ENCODE assay signal across 16 mouse cellular contexts in genomic region chr14:51017256-51017655, GRCm38 (mm10). TPM values are rescaled to one million over a fixed set of nuclear protein-coding genes. Genes with fewer than 3 reads are reported as not detected.
DNase-seq lines count a peak whose midpoint lies in the region; ATAC-seq and TF ChIP-seq lines count a peak whose summit lies in the region.
"Had no signal": no experiment of that assay in that cellular context is flagged by ENCODE, and none has a peak within 500 bp of the region (broad histone marks: within the 10 kb centered on the region; RNA-seq: fewer than 3 reads in every experiment).

No protein-coding gene starts in this region.

- WGBS in heart, adult 2 months = 27% methylated on average over 3 of the region's 3 CpGs
- WGBS in heart, embryonic 10.5 days = 63% methylated on average over 3 of the region's 3 CpGs
- 45% methylated on average over 3 of the region's 3 CpGs for WGBS in heart, embryonic 15.5 days
- WGBS in lung, embryonic 16.5 days = 61% methylated on average over 3 of the region's 3 CpGs
- 90% methylated on average over 3 of the region's 3 CpGs for WGBS in thymus, adult 2 months

- peaks cover 6% of the 10 kb centered on the region for H3K4me1 ChIP-seq in heart, adult 2 months (ENCODE audit: control insufficient read depth, insufficient read depth, low read length)
- no peaks in the 10 kb centered on the region for H3K4me1 ChIP-seq in heart, embryonic 10.5 days
- H3K4me1 ChIP-seq in heart, embryonic 15.5 days (replicated peaks) = peaks cover 5% of the 10 kb centered on the region
- H3K4me1 ChIP-seq in lung, embryonic 16.5 days (replicated peaks; ENCODE audit: control insufficient read depth, insufficient read depth, low read length) = 0 out of 2 replicates have a peak, but pooled peaks cover 3% of the 10 kb centered on the region
- no peaks in the 10 kb centered on the region for H3K4me1 ChIP-seq in thymus, adult 2 months (replicated peaks; ENCODE audit: control insufficient read depth, insufficient read depth, low read length)

- intact Hi-C loops in heart, adult 2 months (cut with DNase I) = no loop called here

- no peaks in the 10 kb centered on the region for H3K27me3 ChIP-seq in heart, adult 2 months (ENCODE audit: control insufficient read depth, insufficient read depth, low read length)
- H3K27me3 ChIP-seq in heart, embryonic 10.5 days (ENCODE audit: insufficient read depth, poor library complexity, severe bottlenecking) = no peaks in the 10 kb centered on the region
- H3K27me3 ChIP-seq in heart, embryonic 15.5 days = no peaks in the 10 kb centered on the region
- no peaks in the 10 kb centered on the region for H3K27me3 ChIP-seq in lung, embryonic 16.5 days (ENCODE audit: control insufficient read depth, insufficient read depth, low read depth, low read length)
- H3K27me3 ChIP-seq in thymus, adult 2 months (ENCODE audit: control insufficient read depth, insufficient read depth, low read length) = no peaks in the 10 kb centered on the region

- H3K79me2 ChIP-seq in heart, adult 2 months (replicated peaks; ENCODE audit: control insufficient read depth, insufficient read depth, low read length) = no peaks in the 10 kb centered on the region; the same call in 1 of the 2 replicates

- H3K4me2 ChIP-seq in heart, embryonic 15.5 days = no peak overlapping the region
- H3K4me2 ChIP-seq in lung, embryonic 16.5 days (ENCODE audit: low read depth, low read length) = no peak overlapping the region

- peak; percentile 60; the same call in 1 of the 2 replicates for ATAC-seq in heart, embryonic 15.5 days (replicated peaks; ENCODE audit: insufficient number of reproducible peaks, insufficient read depth, low FRiP score, low read depth)
- ATAC-seq in lung, embryonic 16.5 days (ENCODE audit: low read depth) = peak; percentile 73
- ATAC-seq: CD4-positive, CD25-positive, alpha-beta regulatory T cell, adult 4 months; inflammation-experienced regulatory T-cells, adult 6 months; liver, postnatal 0 days had no signal

- peak; percentile 19; the same call in 1 of the 2 replicates for TF ChIP-seq POLR2A in heart, adult 2 months (IDR thresholded peaks at IDR 0.05; ENCODE audit: insufficient read depth, low read depth, low read length)
- TF ChIP-seq POLR2A in thymus, adult 2 months (IDR thresholded peaks at IDR 0.05; ENCODE audit: control insufficient read depth, extremely low read depth, insufficient read depth, low read length, poor library complexity) = no peak

- H3K9ac ChIP-seq in heart, adult 2 months (ENCODE audit: low read depth, low read length) = no peak overlapping the region
- H3K9ac ChIP-seq in heart, embryonic 15.5 days = no peak overlapping the region
- H3K9ac ChIP-seq in lung, embryonic 16.5 days (ENCODE audit: low read length) = no peak overlapping the region
- H3K9ac ChIP-seq: liver, postnatal 0 days had no signal

- no peaks in the 10 kb centered on the region for H3K9me3 ChIP-seq in heart, embryonic 10.5 days
- no peaks in the 10 kb centered on the region for H3K9me3 ChIP-seq in heart, embryonic 15.5 days (replicated peaks)
- no peaks in the 10 kb centered on the region for H3K9me3 ChIP-seq in lung, embryonic 16.5 days (ENCODE audit: control insufficient read depth, low read length)

- no peak for TF ChIP-seq CTCF in heart, adult 2 months (IDR thresholded peaks at IDR 0.05)
- TF ChIP-seq CTCF in thymus, adult 2 months (IDR thresholded peaks at IDR 0.05; ENCODE audit: borderline replicate concordance, control insufficient read depth, extremely low read depth, insufficient read depth, low read length, poor library complexity) = no peak

- peaks cover 8% of the 10 kb centered on the region; the same call in 1 of the 2 replicates for H3K36me3 ChIP-seq in heart, adult 2 months (ENCODE audit: control insufficient read depth, insufficient read depth, low read length)
- H3K36me3 ChIP-seq in heart, embryonic 10.5 days = no peaks in the 10 kb centered on the region
- no peaks in the 10 kb centered on the region for H3K36me3 ChIP-seq in heart, embryonic 15.5 days
- no peaks in the 10 kb centered on the region for H3K36me3 ChIP-seq in lung, embryonic 16.5 days (ENCODE audit: control insufficient read depth, insufficient read depth, low read length)
- H3K36me3 ChIP-seq in thymus, adult 2 months (ENCODE audit: control insufficient read depth, insufficient read depth, low read length) = no peaks in the 10 kb centered on the region

- H3K27ac ChIP-seq in heart, adult 2 months = peak overlapping the region; percentile 62
- no peak overlapping the region for H3K27ac ChIP-seq in heart, embryonic 10.5 days
- peak overlapping the region; percentile 15; the same call in 1 of the 2 replicates for H3K27ac ChIP-seq in heart, embryonic 15.5 days
- 0 out of 2 replicates have a peak overlapping the region, but pooled peaks have one; percentile 10 for H3K27ac ChIP-seq in lung, embryonic 16.5 days (ENCODE audit: low read length)
- H3K27ac ChIP-seq in thymus, adult 2 months (ENCODE audit: control insufficient read depth, insufficient read depth, low read length) = no peak overlapping the region

- no peak overlapping the region for H3K4me3 ChIP-seq in heart, adult 2 months
- H3K4me3 ChIP-seq in heart, embryonic 10.5 days = no peak overlapping the region
- H3K4me3 ChIP-seq in heart, embryonic 15.5 days = no peak overlapping the region
- H3K4me3 ChIP-seq in lung, embryonic 16.5 days (ENCODE audit: low read length) = no peak overlapping the region
- no peak overlapping the region for H3K4me3 ChIP-seq in thymus, adult 2 months (ENCODE audit: control insufficient read depth, insufficient read depth, low read length)

- 0 out of 2 replicates have a peak, but pooled peaks have one; percentile 53 for TF ChIP-seq EP300 in heart, adult 2 months (IDR thresholded peaks at IDR 0.05; ENCODE audit: insufficient read depth, low read depth, low read length)

- DNase-seq in heart, adult 2 months = peak; percentile 35 to 61
- DNase-seq in heart, embryonic 10.5 days (ENCODE audit: low spot score) = no peak
- peak; percentile 77 for DNase-seq in adipocyte (ENCODE audit: low spot score)
- no peak for DNase-seq in cerebellum, adult 11-12 months
- DNase-seq in thymus, adult 2 months = no peak
- DNase-seq in thymus, postnatal 14 days = no peak
- DNase-seq: liver, postnatal 0 days; thymus, postnatal 36 days had no signal

RNA-seq across cellular contexts. Expression of gene Rnase10, which starts 9.7 kb away (rescaled TPM):
- total RNA-seq in heart, adult 2 months (2021) = under 1 TPM in 1 of 2 experiments, not detected in 1; 0.61 TPM
- polyA plus RNA-seq in heart, adult 2 months (2012; rRNA removed) = 0.21 and 0.38 TPM in 2 replicates
- 0.11 and 0.31 TPM in 2 replicates for polyA plus RNA-seq in heart, embryonic 10.5 days (2016; fragmentation: Nextera tagmentation; extraction: Ambion mirVana)
- 0.36 and 0.42 TPM in 2 replicates for polyA plus RNA-seq in heart, embryonic 15.5 days (2015; fragmentation: Nextera tagmentation; extraction: Ambion mirVana)
- polyA plus RNA-seq in lung, embryonic 16.5 days (2015; fragmentation: Nextera tagmentation; extraction: Ambion mirVana) = 0.26 and 0.31 TPM in 2 replicates
- 0.05 and 0.13 TPM in 2 replicates for polyA plus RNA-seq in thymus, adult 2 months (2012; rRNA removed)
- total RNA-seq: common myeloid progenitor, adult 5-6 weeks; gastrocnemius, postnatal 4 days had no signal
- polyA plus RNA-seq: CD4-positive, CD25-positive, alpha-beta regulatory T cell, adult 4 months; inflammation-experienced regulatory T-cells, adult 6 months; liver, postnatal 0 days; spleen, adult 2 months had no signal

RNA-seq across cellular contexts. Expression of gene Rnase9, which starts 24.4 kb away (rescaled TPM):
- total RNA-seq in heart, adult 2 months (2021) = not detected
- not detected in 2 replicates for polyA plus RNA-seq in heart, adult 2 months (2012; rRNA removed)
- polyA plus RNA-seq in heart, embryonic 10.5 days (2016; fragmentation: Nextera tagmentation; extraction: Ambion mirVana) = not detected in 2 replicates
- polyA plus RNA-seq in heart, embryonic 15.5 days (2015; fragmentation: Nextera tagmentation; extraction: Ambion mirVana) = not detected in 2 replicates
- polyA plus RNA-seq in lung, embryonic 16.5 days (2015; fragmentation: Nextera tagmentation; extraction: Ambion mirVana) = not detected in 2 replicates
- not detected in 2 replicates for polyA plus RNA-seq in thymus, adult 2 months (2012; rRNA removed)
- total RNA-seq: common myeloid progenitor, adult 5-6 weeks; gastrocnemius, postnatal 4 days; left cerebral cortex, postnatal 25 days had no signal
- polyA plus RNA-seq: CD4-positive, CD25-positive, alpha-beta regulatory T cell, adult 4 months; inflammation-experienced regulatory T-cells, adult 6 months; liver, postnatal 0 days; spleen, adult 2 months had no signal

RNA-seq across cellular contexts. Expression of gene Rnase11, which starts 32.7 kb away (rescaled TPM):
- total RNA-seq in heart, adult 2 months (2021) = not detected
- not detected in 2 replicates for polyA plus RNA-seq in heart, adult 2 months (2012; rRNA removed)
- polyA plus RNA-seq in heart, embryonic 10.5 days (2016; fragmentation: Nextera tagmentation; extraction: Ambion mirVana) = not detected in 2 replicates
- polyA plus RNA-seq in heart, embryonic 15.5 days (2015; fragmentation: Nextera tagmentation; extraction: Ambion mirVana) = not detected in 2 replicates
- not detected in 2 replicates for polyA plus RNA-seq in lung, embryonic 16.5 days (2015; fragmentation: Nextera tagmentation; extraction: Ambion mirVana)
- not detected in 2 replicates for polyA plus RNA-seq in thymus, adult 2 months (2012; rRNA removed)
- total RNA-seq: common myeloid progenitor, adult 5-6 weeks; gastrocnemius, postnatal 4 days; left cerebral cortex, postnatal 25 days had no signal
- polyA plus RNA-seq: CD4-positive, CD25-positive, alpha-beta regulatory T cell, adult 4 months; inflammation-experienced regulatory T-cells, adult 6 months; liver, postnatal 0 days; spleen, adult 2 months had no signal

RNA-seq across cellular contexts. Expression of gene Rnase12, which starts 40.2 kb away (rescaled TPM):
- not detected for total RNA-seq in heart, adult 2 months (2021)
- not detected in 2 replicates for polyA plus RNA-seq in heart, adult 2 months (2012; rRNA removed)
- polyA plus RNA-seq in heart, embryonic 10.5 days (2016; fragmentation: Nextera tagmentation; extraction: Ambion mirVana) = 0.28 and 0.53 TPM in 2 replicates
- polyA plus RNA-seq in heart, embryonic 15.5 days (2015; fragmentation: Nextera tagmentation; extraction: Ambion mirVana) = not detected in 2 replicates
- polyA plus RNA-seq in lung, embryonic 16.5 days (2015; fragmentation: Nextera tagmentation; extraction: Ambion mirVana) = 0.34 TPM in 1 of 2 replicates, not detected in the other
- 0.31 and 0.49 TPM in 2 replicates for polyA plus RNA-seq in thymus, adult 2 months (2012; rRNA removed)
- total RNA-seq: common myeloid progenitor, adult 5-6 weeks; gastrocnemius, postnatal 4 days; left cerebral cortex, postnatal 25 days had no signal
- polyA plus RNA-seq: CD4-positive, CD25-positive, alpha-beta regulatory T cell, adult 4 months; inflammation-experienced regulatory T-cells, adult 6 months had no signal

RNA-seq across cellular contexts. Expression of gene Olfr750, which starts 57.0 kb away (rescaled TPM):
- total RNA-seq in heart, adult 2 months (2021) = not detected
- polyA plus RNA-seq in heart, adult 2 months (2012; rRNA removed) = not detected in 2 replicates
- not detected in 2 replicates for polyA plus RNA-seq in heart, embryonic 10.5 days (2016; fragmentation: Nextera tagmentation; extraction: Ambion mirVana)
- polyA plus RNA-seq in heart, embryonic 15.5 days (2015; fragmentation: Nextera tagmentation; extraction: Ambion mirVana) = not detected in 2 replicates
- polyA plus RNA-seq in lung, embryonic 16.5 days (2015; fragmentation: Nextera tagmentation; extraction: Ambion mirVana) = not detected in 2 replicates
- polyA plus RNA-seq in thymus, adult 2 months (2012; rRNA removed) = 0.11 TPM in 1 of 2 replicates, not detected in the other
- total RNA-seq: common myeloid progenitor, adult 5-6 weeks; gastrocnemius, postnatal 4 days; left cerebral cortex, postnatal 25 days had no signal
- polyA plus RNA-seq: CD4-positive, CD25-positive, alpha-beta regulatory T cell, adult 4 months; liver, postnatal 0 days; spleen, adult 2 months had no signal

Comparison
In these comparisons a context has a peak if more than half of its experiments do, and no peak if none do; other contexts are left out.
1. DNase-seq: peak in heart, adult 2 months (2 of 2) and adipocyte (single experiment); none in heart, embryonic 10.5 days (single experiment), cerebellum, adult 11-12 months (single experiment), thymus, adult 2 months (single experiment) and thymus, postnatal 14 days (single experiment).
2. H3K27ac ChIP-seq: peak in heart, adult 2 months (single experiment), heart, embryonic 15.5 days (single experiment) and lung, embryonic 16.5 days (single experiment); none in heart, embryonic 10.5 days (single experiment) and thymus, adult 2 months (single experiment).